Mouse (Mus musculus) forebrain, embryonic 14.5 days (tissue): ENCODE measurements at regions not wholly inside any gene's neighbourhood (a gene's known extent, or its start where the extent isn't known, plus 50 kb on each side); places are given as distances from the start of the nearest gene placed in this dataset.
A peak's percentile ranks its signal among the peaks of the same experiment; 100 is the strongest.

Source experiments
- ATAC-seq: fragments of 200-750 bp; cut with Nextera tagmentation; 2 replicates; pipeline ENCODE4 v1.8.0; 2017; ENCODE audit warnings: mild to moderate bottlenecking, moderate library complexity
- DNase-seq: peaks from one replicate; pipeline ENCODE4 v3.0.0-alpha.2; 2015; ENCODE audit warnings: low spot score
- H3K27ac ChIP-seq: fragments of 300-500 bp; sonication (generic); 2 replicates; pipeline ENCODE4 v1.5.1; 2014; ENCODE audit warnings: low read depth, mild to moderate bottlenecking, control low read depth, low read length, moderate library complexity
- H3K27me3 ChIP-seq: fragments of 300-500 bp; sonication (generic); replicated peaks from 2 replicates; pipeline ENCODE4 v1.6.1; 2014; ENCODE audit warnings: low read length, control low read depth, mixed read lengths; ENCODE audit not compliant: control insufficient read depth, insufficient read depth
- H3K36me3 ChIP-seq: fragments of 300-500 bp; sonication (generic); 2 replicates; pipeline ENCODE4 v1.6.1; 2014; ENCODE audit warnings: low read length, control low read depth; ENCODE audit not compliant: control insufficient read depth, insufficient read depth
- H3K4me1 ChIP-seq: fragments of 300-500 bp; sonication (generic); 2 replicates; pipeline ENCODE4 v1.6.1; 2014; ENCODE audit warnings: antibody characterized with exemption, low read length, control low read depth; ENCODE audit not compliant: control insufficient read depth, insufficient read depth
- H3K4me2 ChIP-seq: fragments of 300-500 bp; sonication (generic); 2 replicates; pipeline ENCODE4 v1.6.1; 2014; ENCODE audit warnings: mild to moderate bottlenecking, control low read depth, low read length
- H3K4me3 ChIP-seq: fragments of 300-500 bp; sonication (generic); 2 replicates; pipeline ENCODE4 v1.5.1; 2014; ENCODE audit warnings: low read depth, low read length, control low read depth
- H3K9ac ChIP-seq: fragments of 300-500 bp; sonication (generic); 2 replicates; pipeline ENCODE4 v1.6.1; 2014; ENCODE audit warnings: mild to moderate bottlenecking, low read length, control low read depth, moderate library complexity
- H3K9me3 ChIP-seq: fragments of 300-500 bp; sonication (generic); replicated peaks from 2 replicates; pipeline ENCODE4 v1.6.1; 2016; ENCODE audit warnings: low read length, control low read depth, mixed read lengths; ENCODE audit not compliant: control insufficient read depth
- WGBS: fragments of 180-500 bp; shearing (Covaris S2); extraction: QIAGEN DNeasy Blood & Tissue Kit; methylation state at CpG from one replicate; pipeline ENCODE4 v1.1.7; 2014; 5-methylcytosine and 5-hydroxymethylcytosine counted together

DNA sequence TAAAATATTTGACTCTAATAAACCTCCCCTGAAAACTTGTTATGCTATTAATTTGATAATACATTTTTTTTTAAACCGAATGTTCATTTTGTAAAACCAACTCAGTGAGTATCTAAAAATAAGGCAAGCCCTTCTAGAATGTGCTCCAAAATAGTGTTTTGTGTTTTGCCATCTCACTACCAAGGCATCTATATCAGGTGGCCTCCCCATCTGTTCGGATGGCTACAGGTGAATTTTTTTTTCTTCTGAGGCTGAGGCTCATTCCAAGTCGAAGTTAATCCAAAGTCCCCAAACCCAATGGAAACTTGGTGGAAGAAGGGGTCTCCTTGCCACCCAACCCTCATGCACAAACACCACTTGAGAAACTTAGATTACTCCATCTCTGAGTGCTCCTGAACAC lies 396.3 kb upstream of the 3110018I06Rik start:
- 92% methylated on average over 3 of the region's 3 CpGs for WGBS
- H3K9me3 ChIP-seq: no peaks in the 10 kb centered on the region
- no peak overlapping the region for H3K27ac ChIP-seq
- peaks cover 8% of the 10 kb centered on the region for H3K4me1 ChIP-seq
- ATAC-seq: no peak
- H3K9ac ChIP-seq: no peak overlapping the region
- no peaks in the 10 kb centered on the region for H3K36me3 ChIP-seq
- H3K4me3 ChIP-seq: no peak overlapping the region
- H3K27me3 ChIP-seq: no peaks in the 10 kb centered on the region
- H3K4me2 ChIP-seq: no peak overlapping the region
- DNase-seq: no peak

DNA sequence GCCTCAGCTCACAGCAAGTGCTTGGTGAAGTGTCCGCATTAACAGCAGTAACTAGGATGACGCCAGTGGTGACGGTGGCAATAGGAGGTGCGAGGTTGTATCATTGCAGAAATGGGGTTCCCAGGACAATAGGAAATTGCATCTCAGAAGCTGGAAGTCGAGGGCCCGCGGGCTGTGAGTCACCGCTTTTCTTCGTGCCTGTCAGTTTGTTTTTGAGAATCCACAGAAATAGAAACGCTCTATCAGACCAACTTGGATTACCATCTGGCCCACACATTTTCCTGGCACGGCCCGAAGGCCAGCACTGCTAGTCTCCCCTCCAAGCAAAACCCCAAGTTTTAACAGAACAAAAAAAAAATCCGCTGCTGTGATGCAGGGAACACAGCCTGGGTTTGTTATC lies 395.1 kb upstream of the 3110018I06Rik start:
- Histone ChIP-seq H3K4me2 (no peak overlapping the region), H3K9me3 (no peaks in the 10 kb centered on the region), H3K4me3 (no peak overlapping the region), H3K9ac (no peak overlapping the region), H3K27me3 (no peaks in the 10 kb centered on the region), H3K4me1 (peaks cover 8% of the 10 kb centered on the region), H3K27ac (no peak overlapping the region; the same call in 1 of the 2 replicates), H3K36me3 (no peaks in the 10 kb centered on the region)
- DNase-seq (peak; percentile 44), ATAC-seq (no peak)
- WGBS: 86% methylated on average over 13 of the region's 13 CpGs

DNA sequence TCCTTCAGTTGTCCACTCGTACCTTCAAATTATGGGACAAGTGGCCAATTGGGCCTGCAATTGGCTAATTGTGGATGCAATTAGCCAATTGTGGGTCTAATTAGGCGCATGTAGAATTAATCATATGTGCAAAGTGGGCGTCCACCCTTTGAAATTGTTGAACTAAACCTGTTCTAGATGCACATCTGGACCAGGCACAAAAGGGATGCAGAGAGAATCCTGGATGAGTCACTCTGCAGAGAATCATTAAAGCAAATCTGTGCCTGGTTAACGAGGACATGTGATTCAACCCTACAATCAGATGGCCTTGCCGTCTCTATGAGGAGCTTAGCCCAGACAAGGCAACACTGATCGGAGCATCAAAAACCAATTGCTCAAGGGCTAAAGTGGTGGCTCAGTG lies 393.0 kb upstream of the 3110018I06Rik start:
- Histone ChIP-seq H3K9me3 (no peaks in the 10 kb centered on the region), H3K27me3 (no peaks in the 10 kb centered on the region), H3K4me3 (no peak overlapping the region), H3K36me3 (no peaks in the 10 kb centered on the region), H3K27ac (0 out of 2 replicates have a peak overlapping the region, but pooled peaks have one; percentile 27), H3K9ac (no peak overlapping the region), H3K4me2 (no peak overlapping the region), H3K4me1 (peaks cover 8% of the 10 kb centered on the region)
- peak; percentile 67 for ATAC-seq
- DNase-seq: peak; percentile 62
- 14% methylated on average over 6 of the region's 6 CpGs for WGBS

DNA sequence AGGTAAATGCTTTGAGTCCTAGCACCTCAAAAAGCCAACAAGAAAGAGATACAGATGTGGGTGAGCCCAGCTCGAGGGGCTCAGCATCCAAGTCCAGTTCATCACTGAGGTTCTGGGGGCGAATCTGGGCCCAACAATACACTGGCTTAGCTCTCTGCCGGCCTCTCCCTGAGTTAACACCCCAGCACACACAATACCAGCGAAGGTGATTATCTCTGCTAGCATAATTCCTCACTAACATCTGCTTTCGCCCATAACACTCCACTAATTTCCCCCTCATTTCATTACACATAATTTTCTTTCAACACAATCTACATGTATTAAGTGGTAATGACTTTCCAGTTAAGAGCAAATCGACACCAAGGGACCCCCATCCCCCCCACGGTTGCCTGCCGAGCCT lies 383.9 kb upstream of the 3110018I06Rik start:
- H3K27me3 ChIP-seq: no peaks in the 10 kb centered on the region
- ATAC-seq (peak; percentile 48; the same call in 1 of the 2 replicates), DNase-seq (no peak)
- no peaks in the 10 kb centered on the region; the same call in 1 of the 2 replicates for H3K4me1 ChIP-seq
- H3K9ac ChIP-seq: no peak overlapping the region
- H3K9me3 ChIP-seq: no peaks in the 10 kb centered on the region
- H3K4me2 ChIP-seq: no peak overlapping the region
- WGBS: 43% methylated on average over 8 of the region's 8 CpGs
- no peak overlapping the region for H3K27ac ChIP-seq
- H3K4me3 ChIP-seq: no peak overlapping the region
- no peaks in the 10 kb centered on the region for H3K36me3 ChIP-seq

DNA sequence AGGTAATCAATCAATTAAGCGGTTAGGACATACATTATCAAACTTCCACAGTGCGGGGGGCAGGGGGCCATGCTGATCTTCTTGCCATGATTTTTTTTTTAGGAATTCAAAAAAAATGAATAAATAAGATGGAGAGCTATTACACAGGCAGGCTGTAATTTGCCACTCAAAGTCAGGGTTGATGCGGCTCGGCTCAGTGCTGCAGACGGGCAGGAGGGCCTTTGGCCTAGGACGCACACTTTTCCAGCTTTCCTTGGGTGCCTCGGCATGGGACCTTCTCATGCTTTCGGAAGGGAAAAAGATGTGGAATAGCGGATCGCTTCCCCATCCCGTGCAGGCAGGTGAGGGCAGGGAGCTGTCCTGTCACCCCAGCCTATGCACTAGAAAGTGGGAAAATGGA lies 383.4 kb upstream of the 3110018I06Rik start:
- no peaks in the 10 kb centered on the region for H3K9me3 ChIP-seq
- H3K9ac ChIP-seq: no peak overlapping the region
- DNase-seq (no peak), ATAC-seq (0 out of 2 replicates have a peak, but pooled peaks have one; percentile 34)
- no peaks in the 10 kb centered on the region; the same call in 1 of the 2 replicates for H3K4me1 ChIP-seq
- peak overlapping the region; percentile 46; the same call in 1 of the 2 replicates for H3K27ac ChIP-seq
- no peak overlapping the region for H3K4me3 ChIP-seq
- no peaks in the 10 kb centered on the region for H3K36me3 ChIP-seq
- WGBS: 61% methylated on average over 11 of the region's 11 CpGs
- H3K27me3 ChIP-seq: no peaks in the 10 kb centered on the region
- H3K4me2 ChIP-seq: no peak overlapping the region

DNA sequence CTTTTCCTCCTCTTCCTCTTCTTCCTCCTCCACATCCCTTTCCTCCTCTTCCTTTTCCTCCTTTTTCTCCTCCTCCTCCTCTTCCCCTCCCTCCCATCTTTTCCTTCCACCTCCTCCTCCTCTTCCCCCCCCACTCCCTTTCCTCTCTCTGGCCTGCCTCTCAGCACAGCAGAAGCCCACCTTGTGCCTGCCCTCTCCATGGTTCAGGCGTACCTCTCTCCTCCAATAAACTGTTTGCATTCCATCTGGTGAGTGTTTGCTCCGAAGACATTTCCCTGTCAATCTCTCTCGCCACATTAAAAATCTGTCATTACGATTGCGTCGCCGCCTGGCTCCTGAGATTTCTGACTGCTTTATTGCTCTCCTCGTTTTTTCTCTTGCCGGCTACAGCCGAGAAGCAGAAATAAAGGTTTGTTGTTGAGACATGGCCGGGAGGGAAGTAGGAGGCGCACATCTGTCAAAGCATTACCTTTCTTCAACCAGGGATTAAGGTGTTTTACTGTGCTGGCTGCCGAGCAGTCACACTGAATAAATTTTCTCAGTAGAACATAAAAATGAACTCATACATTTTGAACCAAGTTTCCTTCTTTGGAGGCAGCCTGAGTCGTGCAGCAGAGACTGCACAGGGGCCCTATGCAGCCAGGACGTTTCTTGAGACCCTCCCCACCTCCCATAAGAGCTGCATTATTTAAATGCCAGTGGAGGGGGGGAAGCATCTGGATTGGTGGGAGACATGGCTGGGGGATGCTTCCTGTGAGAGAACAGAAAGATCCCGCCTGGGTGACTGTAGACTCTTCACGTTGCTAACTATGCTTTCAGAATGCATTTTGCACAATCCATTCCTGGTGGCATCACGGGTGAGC lies 376.3 kb upstream of the 3110018I06Rik start:
- Histone ChIP-seq H3K4me1 (0 out of 2 replicates have a peak, but pooled peaks cover 5% of the 10 kb centered on the region), H3K4me3 (no peak overlapping the region), H3K4me2 (peak overlapping the region; percentile 32), H3K36me3 (no peaks in the 10 kb centered on the region), H3K27me3 (no peaks in the 10 kb centered on the region), H3K9me3 (no peaks in the 10 kb centered on the region), H3K27ac (peak overlapping the region; percentile 76), H3K9ac (no peak overlapping the region)
- WGBS: 49% methylated on average over 18 of the region's 18 CpGs
- ATAC-seq (peak; percentile 67; the same call in 1 of the 2 replicates), DNase-seq (peak; percentile 73)

DNA sequence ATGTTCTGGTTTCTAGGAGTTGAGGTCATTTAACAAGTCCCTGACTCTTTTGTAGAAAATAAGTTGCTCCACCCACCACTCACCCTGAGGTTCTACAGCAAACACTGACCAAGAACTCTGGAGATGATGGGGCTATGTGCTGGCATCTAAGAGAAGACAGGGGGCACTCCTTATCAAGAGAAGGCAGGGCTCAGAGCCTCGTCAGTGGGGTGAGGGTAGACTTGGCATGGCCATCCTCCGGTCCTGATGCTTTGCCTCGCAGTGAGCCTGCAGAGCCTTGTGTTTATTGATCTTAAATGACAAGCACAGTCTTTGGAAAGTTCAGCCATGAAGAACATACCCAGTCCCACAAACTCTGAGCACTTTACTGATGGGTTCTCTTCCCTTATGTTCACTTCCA lies 370.1 kb upstream of the 3110018I06Rik start:
- Histone ChIP-seq H3K4me1 (no peaks in the 10 kb centered on the region; the same call in 1 of the 2 replicates), H3K36me3 (no peaks in the 10 kb centered on the region), H3K27me3 (no peaks in the 10 kb centered on the region), H3K4me3 (no peak overlapping the region), H3K9ac (no peak overlapping the region), H3K27ac (no peak overlapping the region), H3K4me2 (no peak overlapping the region), H3K9me3 (no peaks in the 10 kb centered on the region)
- no peak for ATAC-seq
- 93% methylated on average over 3 of the region's 3 CpGs for WGBS
- DNase-seq: no peak

DNA sequence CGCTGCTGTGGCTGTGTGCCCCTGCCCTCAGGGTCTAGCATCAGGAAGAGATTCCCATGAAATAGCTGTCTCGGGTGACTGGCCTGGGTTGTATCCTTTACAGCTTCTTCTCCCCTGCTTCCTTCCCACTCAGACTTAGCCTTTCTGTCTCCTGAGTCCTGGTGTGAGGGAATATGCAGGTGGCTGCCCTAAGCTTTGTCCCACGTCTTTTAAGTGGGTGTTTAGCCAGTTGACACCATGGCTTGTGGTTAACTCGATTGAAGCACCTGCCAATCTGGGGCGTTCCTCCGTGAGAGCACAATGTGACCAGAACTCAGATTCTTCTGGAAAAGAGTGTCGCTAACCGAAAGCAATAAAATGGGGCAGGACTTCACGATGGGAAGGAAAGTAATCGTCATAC lies 369.4 kb upstream of the 3110018I06Rik start:
- H3K9me3 ChIP-seq: no peaks in the 10 kb centered on the region
- no peaks in the 10 kb centered on the region for H3K36me3 ChIP-seq
- 77% methylated on average over 10 of the region's 10 CpGs for WGBS
- H3K27me3 ChIP-seq: no peaks in the 10 kb centered on the region
- ATAC-seq (no peak), DNase-seq (no peak)
- no peaks in the 10 kb centered on the region; the same call in 1 of the 2 replicates for H3K4me1 ChIP-seq
- no peak overlapping the region for H3K9ac ChIP-seq
- H3K27ac ChIP-seq: no peak overlapping the region
- no peak overlapping the region for H3K4me3 ChIP-seq
- H3K4me2 ChIP-seq: no peak overlapping the region
